Mouse (Mus musculus) thymus, postnatal 10 days (tissue): ENCODE results near the gene Aldh1l1.
A peak's percentile ranks its signal among the peaks of the same experiment; 100 is the strongest.

Experiments
- DNase-seq, 2 experiments: peaks; one replicate each; pipeline ENCODE4 v3.0.0; 2021; ENCODE audit warnings: low spot score in 2 of 2

The Aldh1l1 gene

GRCm38 (mm10) chr6:90486176-90486921, at the start of gene Aldh1l1:
TSS of gene Aldh1l1 (plus strand) at chr6:90486427.
- DNase-seq: no peak

- no peak for DNase-seq
These were observed 49.2 kb upstream of the Aldh1l1 start for GRCm38 (mm10) chr6:90437041-90437440.

- no peak for DNase-seq
These were observed 39.3 kb upstream of the Aldh1l1 start for GRCm38 (mm10) chr6:90446883-90447282.

GRCm38 (mm10) chr6:90450179-90450578, 36.0 kb upstream of the Aldh1l1 start:
- peak in 1 of 2 experiments; percentile 33 for DNase-seq

GRCm38 (mm10) chr6:90450697-90451096, 35.5 kb upstream of the Aldh1l1 start:
- DNase-seq: no peak

- no peak for DNase-seq
These were observed 34.7 kb upstream of the Aldh1l1 start for GRCm38 (mm10) chr6:90451512-90451911.

- DNase-seq: no peak
These were observed 33.6 kb upstream of the Aldh1l1 start for GRCm38 (mm10) chr6:90452603-90453002.

- DNase-seq: no peak
These were observed 32.5 kb upstream of the Aldh1l1 start for GRCm38 (mm10) chr6:90453751-90454150.

GRCm38 (mm10) chr6:90457421-90457820, 28.8 kb upstream of the Aldh1l1 start:
- no peak for DNase-seq

GRCm38 (mm10) chr6:90461181-90461580, 25.0 kb upstream of the Aldh1l1 start:
- DNase-seq: no peak

GRCm38 (mm10) chr6:90461771-90462170, 24.5 kb upstream of the Aldh1l1 start:
- DNase-seq: no peak

- DNase-seq: no peak
These were observed 24.0 kb upstream of the Aldh1l1 start, which contains the start of gene Klf15 for GRCm38 (mm10) chr6:90462181-90462706. TSS of gene Klf15 (plus strand) at chr6:90462576.

- DNase-seq: no peak
These were observed 23.4 kb upstream of the Aldh1l1 start for GRCm38 (mm10) chr6:90462841-90463227.

GRCm38 (mm10) chr6:90463228-90463862, 22.9 kb upstream of the Aldh1l1 start:
- DNase-seq: no peak

GRCm38 (mm10) chr6:90463890-90464421, 22.3 kb upstream of the Aldh1l1 start:
- no peak for DNase-seq

- DNase-seq: no peak
These were observed 21.1 kb upstream of the Aldh1l1 start for GRCm38 (mm10) chr6:90465028-90465640.

GRCm38 (mm10) chr6:90466079-90466478, 20.1 kb upstream of the Aldh1l1 start:
- DNase-seq: no peak

GRCm38 (mm10) chr6:90466847-90467410, 19.3 kb upstream of the Aldh1l1 start:
- DNase-seq: no peak

- no peak for DNase-seq
These were observed 18.0 kb upstream of the Aldh1l1 start for GRCm38 (mm10) chr6:90468216-90468615.

GRCm38 (mm10) chr6:90469041-90469440, 17.2 kb upstream of the Aldh1l1 start:
- no peak for DNase-seq

GRCm38 (mm10) chr6:90470255-90470654, 16.0 kb upstream of the Aldh1l1 start:
- no peak for DNase-seq

- DNase-seq: no peak
These were observed 15.2 kb upstream of the Aldh1l1 start for GRCm38 (mm10) chr6:90470947-90471541.
